ENCODE assay signal across 8 mouse cellular contexts in the genomic region with DNA sequence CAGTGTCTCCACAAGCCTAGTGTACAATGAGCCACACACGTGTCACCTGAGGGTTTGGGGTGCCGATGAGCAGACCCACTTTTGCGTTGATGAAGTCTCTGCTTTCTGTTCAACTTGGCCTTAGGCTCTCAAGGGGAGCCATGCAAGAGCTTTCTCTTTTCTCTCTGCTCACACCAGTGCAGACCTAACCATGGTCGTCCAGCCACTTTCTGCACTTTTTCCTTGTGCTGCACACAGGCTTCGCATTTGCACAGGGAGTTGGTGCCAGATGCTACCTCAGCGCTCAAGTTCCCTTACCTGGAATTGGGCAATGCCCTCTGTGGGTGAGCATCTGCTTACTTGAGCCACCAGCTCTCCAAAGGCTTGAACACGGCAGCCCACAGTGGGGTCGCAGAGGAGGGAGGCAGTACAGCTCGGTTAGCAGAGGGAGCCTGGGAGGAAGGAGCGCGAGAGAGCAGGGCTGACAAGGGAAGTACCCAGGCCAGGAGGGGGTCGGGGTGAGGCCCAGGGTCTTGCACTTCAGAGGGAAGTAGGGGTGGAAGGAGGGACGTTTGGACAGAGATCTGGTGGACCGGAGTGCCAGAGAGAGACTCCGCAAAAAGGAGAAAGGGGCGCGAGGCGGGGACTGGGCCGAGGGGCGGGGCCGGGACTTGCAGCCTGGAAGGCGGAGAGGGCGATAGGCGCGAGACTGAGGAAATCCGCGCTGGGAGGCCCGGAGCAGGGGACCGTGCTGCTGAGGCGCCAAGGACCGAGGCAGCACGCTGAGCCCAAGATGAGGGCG. TPM values are rescaled to one million over a fixed set of nuclear protein-coding genes. Genes with fewer than 3 reads are reported as not detected.
A peak's percentile ranks its signal among the peaks of the same experiment; 100 is the strongest.
DNase-seq lines count a peak whose midpoint lies in the region; ATAC-seq and TF ChIP-seq lines count a peak whose summit lies in the region.

Gene Vipr2, plus strand, starts transcription at position 653 of the 781 bp plus-strand sequence.

- no peaks in the 10 kb centered on the region for H3K36me3 ChIP-seq in hindbrain, embryonic 16.5 days (ENCODE audit: control insufficient read depth, insufficient read depth, low read length)
- H3K36me3 ChIP-seq in liver, embryonic 16.5 days (ENCODE audit: control insufficient read depth, insufficient read depth): no peaks in the 10 kb centered on the region
- no peaks in the 10 kb centered on the region for H3K36me3 ChIP-seq in neural tube, embryonic 11.5 days (ENCODE audit: control insufficient read depth, insufficient read depth, low read length)

- no peaks in the 10 kb centered on the region for H3K9me3 ChIP-seq in hindbrain, embryonic 16.5 days (ENCODE audit: control insufficient read depth, low read length)
- H3K9me3 ChIP-seq in liver, embryonic 16.5 days (replicated peaks; ENCODE audit: control insufficient read depth, low read length): no peaks in the 10 kb centered on the region
- H3K9me3 ChIP-seq in neural tube, embryonic 11.5 days (ENCODE audit: control insufficient read depth, low read length): no peaks in the 10 kb centered on the region

- peak within 1 kb of the TSS; percentile 75 for H3K9ac ChIP-seq in hindbrain, embryonic 16.5 days (ENCODE audit: low read depth, low read length)
- no peak within 1 kb of the TSS for H3K9ac ChIP-seq in liver, embryonic 16.5 days (ENCODE audit: low read depth, low read length)
- peak within 1 kb of the TSS; percentile 55 for H3K9ac ChIP-seq in neural tube, embryonic 11.5 days (ENCODE audit: low read length)

- peak; percentile 93 for ATAC-seq in hindbrain, embryonic 16.5 days
- ATAC-seq in liver, embryonic 16.5 days (ENCODE audit: low read depth): peak; percentile 59
- peak; percentile 90 for ATAC-seq in neural tube, embryonic 11.5 days (ENCODE audit: insufficient read depth, low FRiP score, low TSS enrichment)

- peaks cover 7% of the 10 kb centered on the region; the same call in 1 of the 2 replicates for H3K27me3 ChIP-seq in hindbrain, embryonic 16.5 days (replicated peaks; ENCODE audit: control insufficient read depth, insufficient read depth, low read length)
- H3K27me3 ChIP-seq in liver, embryonic 16.5 days (ENCODE audit: control insufficient read depth, insufficient read depth, low read depth, low read length): peaks cover 15% of the 10 kb centered on the region
- H3K27me3 ChIP-seq in neural tube, embryonic 11.5 days (ENCODE audit: control insufficient read depth, insufficient read depth, low read length): 0 out of 2 replicates have a peak, but pooled peaks cover 3% of the 10 kb centered on the region

- 4% methylated on average over 33 of the region's 33 CpGs for WGBS in hindbrain, embryonic 16.5 days
- 6% methylated on average over 25 of the region's 33 CpGs for WGBS in liver, embryonic 16.5 days (ENCODE audit: insufficient replicate concordance)
- 4% methylated on average over 32 of the region's 33 CpGs for WGBS in neural tube, embryonic 11.5 days

- intact Hi-C loops in left cerebral cortex, postnatal 4 days (cut with DNase I): no loop called here
- intact Hi-C loops in gastrocnemius, adult 2 months (cut with DNase I): no loop called here

- peak; percentile 60 for DNase-seq in left cerebral cortex, postnatal 4 days
- no peak for DNase-seq in left cerebral cortex, adult 11 months (ENCODE audit: low spot score)
- peak; percentile 64 for DNase-seq in cerebellum, adult 9-10 months
- DNase-seq in gastrocnemius, adult 2 months: peak; percentile 75
- peak; percentile 77 for DNase-seq in neural tube, embryonic 11.5 days (ENCODE audit: low spot score)
- DNase-seq in thymus, postnatal 25 days: peak; percentile 63

- peak within 1 kb of the TSS; percentile 96 for H3K4me2 ChIP-seq in hindbrain, embryonic 16.5 days (ENCODE audit: low read length)
- peak within 1 kb of the TSS; percentile 65 for H3K4me2 ChIP-seq in liver, embryonic 16.5 days (ENCODE audit: low read depth, low read length)
- peak within 1 kb of the TSS; percentile 87 for H3K4me2 ChIP-seq in neural tube, embryonic 11.5 days (ENCODE audit: low read depth)

- H3K4me1 ChIP-seq in hindbrain, embryonic 16.5 days (ENCODE audit: control insufficient read depth, insufficient read depth, low read depth, low read length): peaks cover 5% of the 10 kb centered on the region
- H3K4me1 ChIP-seq in liver, embryonic 16.5 days (ENCODE audit: control insufficient read depth, low read depth, low read length): no peaks in the 10 kb centered on the region; the same call in 1 of the 2 replicates
- H3K4me1 ChIP-seq in neural tube, embryonic 11.5 days (ENCODE audit: control insufficient read depth, insufficient read depth, low read length): no peaks in the 10 kb centered on the region

- peak within 1 kb of the TSS; percentile 50 for H3K27ac ChIP-seq in gastrocnemius, adult 2 months
- no peak within 1 kb of the TSS for H3K27ac ChIP-seq in hindbrain, embryonic 16.5 days (ENCODE audit: low read depth, low read length)
- no peak within 1 kb of the TSS for H3K27ac ChIP-seq in liver, embryonic 16.5 days (ENCODE audit: low read length)
- H3K27ac ChIP-seq in neural tube, embryonic 11.5 days (ENCODE audit: low read depth, low read length): no peak within 1 kb of the TSS

- H3K4me3 ChIP-seq in gastrocnemius, adult 2 months: peak within 1 kb of the TSS; percentile 81
- H3K4me3 ChIP-seq in hindbrain, embryonic 16.5 days (ENCODE audit: low read length): peak within 1 kb of the TSS; percentile 63
- peak within 1 kb of the TSS; percentile 49 for H3K4me3 ChIP-seq in liver, embryonic 16.5 days (ENCODE audit: low read depth, low read length)
- H3K4me3 ChIP-seq in neural tube, embryonic 11.5 days (ENCODE audit: low read depth, low read length): peak within 1 kb of the TSS; percentile 50

- no peak for TF ChIP-seq CTCF in gastrocnemius, adult 2 months (IDR thresholded peaks at IDR 0.05)

RNA-seq across cellular contexts. Expression of gene Vipr2, which starts in this region (rescaled TPM):
- 1 to 10 TPM; 2.3 to 2.8 TPM for total RNA-seq in left cerebral cortex, postnatal 4 days (2021)
- total RNA-seq in gastrocnemius, adult 2 months (2021): 1 to 10 TPM; 1.5 to 3.0 TPM
- 0.74 and 1.1 TPM in 2 replicates for polyA plus RNA-seq in hindbrain, embryonic 16.5 days (2015; fragmentation: Nextera tagmentation; extraction: Ambion mirVana)
- 0.07 TPM in 2 replicates for polyA plus RNA-seq in liver, embryonic 16.5 days (2015; fragmentation: Nextera tagmentation; extraction: Ambion mirVana)
- polyA plus RNA-seq in neural tube, embryonic 11.5 days (2014; fragmentation: Nextera tagmentation; extraction: Ambion mirVana): 1.4 and 2.8 TPM in 2 replicates

Comparison
In these comparisons a context has a peak if more than half of its experiments do, and no peak if none do; other contexts are left out.
1. Peak in ATAC-seq, H3K4me3 ChIP-seq and H3K4me2 ChIP-seq in liver, embryonic 16.5 days; RNA of the gene not detected or under 1 TPM.